Mouse (Mus musculus) myocyte (in vitro differentiated cells): ENCODE measurements around the gene Ephb3.

Experiments used
- CEBPB ChIP-seq: IDR thresholded peaks from 2 replicates; pipeline ENCODE4 v1.6.1; 2011; ENCODE audit warnings: mild to moderate bottlenecking, moderate library complexity; ENCODE audit not compliant: poor library complexity, insufficient read depth, severe bottlenecking
- MAX ChIP-seq: IDR thresholded peaks from one replicate; pipeline ENCODE4 v1.6.1; 2011; ENCODE audit warnings: low read depth, mild to moderate bottlenecking, control low read depth
- MYOG ChIP-seq, 3 experiments: IDR thresholded peaks; one replicate each; pipeline ENCODE4 v1.6.1; 2011; ENCODE audit warnings: control low read depth in 2 of 3, low read depth in 2 of 3, mild to moderate bottlenecking in 2 of 3; ENCODE audit not compliant: insufficient read length in 2 of 3, control insufficient read depth in 1 of 3, insufficient read depth in 1 of 3
- POLR2A ChIP-seq: IDR thresholded peaks from one replicate; pipeline ENCODE4 v1.6.1; 2011; ENCODE audit warnings: low read depth, mild to moderate bottlenecking, control low read depth, moderate library complexity; ENCODE audit not compliant: insufficient read length
- POLR2AphosphoS2 ChIP-seq: IDR thresholded peaks from one replicate; pipeline ENCODE4 v1.6.1; 2011; ENCODE audit warnings: low read depth, control low read depth; ENCODE audit not compliant: insufficient read length
- REST ChIP-seq: IDR thresholded peaks from one replicate; pipeline ENCODE4 v1.6.1; 2011; ENCODE audit warnings: mild to moderate bottlenecking, control low read depth, moderate library complexity; ENCODE audit not compliant: insufficient read depth, insufficient read length
- SRF ChIP-seq: IDR thresholded peaks from one replicate; pipeline ENCODE4 v1.6.1; 2011; ENCODE audit warnings: low read depth; ENCODE audit not compliant: control insufficient read depth, insufficient read length
- TCF3 ChIP-seq: IDR thresholded peaks from one replicate; pipeline ENCODE4 v1.6.1; 2011; ENCODE audit warnings: low read depth, control low read depth; ENCODE audit not compliant: insufficient read length
- USF1 ChIP-seq: IDR thresholded peaks from one replicate; pipeline ENCODE4 v1.6.1; 2011; ENCODE audit warnings: low read depth, mild to moderate bottlenecking, control low read depth, moderate library complexity

DNA sequence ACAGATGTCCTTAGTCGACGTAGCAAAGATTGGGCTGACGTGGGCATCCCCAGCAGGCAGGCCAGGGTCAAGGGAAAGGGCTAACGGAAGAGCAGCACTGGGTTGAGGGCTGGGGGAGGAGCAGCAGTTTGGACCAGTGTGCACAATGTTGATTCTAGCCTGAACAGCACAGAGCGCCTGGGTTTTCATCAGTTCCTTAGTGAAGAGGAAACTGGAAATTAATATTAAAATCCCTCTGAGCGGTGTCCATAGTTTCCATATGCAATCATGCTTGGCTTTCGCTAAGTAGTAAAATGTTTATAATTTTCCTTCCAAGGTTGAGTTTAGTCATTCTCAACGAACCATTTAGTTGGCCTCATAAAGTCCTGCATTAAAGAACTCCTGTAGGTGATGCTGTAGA is 65.2 kb downstream of the Ephb3 start:
- no peak for TF ChIP-seq USF1
- no peak for TF ChIP-seq MYOG (IDR thresholded peaks at IDR 0.05; ENCODE audit: control insufficient read depth in 1 of 3, insufficient read depth in 1 of 3, insufficient read length in 2 of 3, low read depth in 2 of 3)
- no peak for TF ChIP-seq POLR2AphosphoS2
- no peak for TF ChIP-seq REST
- no peak for TF ChIP-seq POLR2A
- TF ChIP-seq CEBPB: no peak
- no peak for TF ChIP-seq SRF
- TF ChIP-seq TCF3: no peak
- no peak for TF ChIP-seq MAX
